Mouse (Mus musculus) B cell, adult 67 days (primary cell): Measurements from ENCODE around the gene Klf11. TPM values are rescaled to one million over a fixed set of nuclear protein-coding genes. Genes with fewer than 3 reads are reported as not detected.

Experiments used
- total RNA-seq, 2 experiments: library from RNA; stranded (reverse); gene quantifications; 4 replicates each; pipeline ENCODE4 v1.2.4; 2023

Klf11 gene
- 10 to 100 TPM; 31.9 to 45.4 TPM for total RNA-seq

GRCm38 (mm10) chr12:24651063-24651557 is at the start of gene Klf11:
Gene Klf11 (plus strand): TSS chr12:24651274.

GRCm38 (mm10) chr12:24681286-24682023 is 30.4 kb downstream of the Klf11 start, which contains the start of gene Cys1:
Gene Cys1 (minus strand): TSS chr12:24681813.

GRCm38 (mm10) chr12:24707954-24708823 is 57.1 kb downstream of the Klf11 start, which contains the start of gene Rrm2:
Gene Rrm2 (plus strand): TSS chr12:24708241.

Other genes starting within 250 kb of the Klf11 start
- 10 to 100 TPM; 33.6 to 47.3 TPM for gene Taf1b, start 152.9 kb upstream of the Klf11 start, total RNA-seq
- 1 to 10 TPM; 1.3 to 1.7 TPM for gene Grhl1, start 79.0 kb upstream of the Klf11 start, total RNA-seq
- not detected for gene Cys1, start 30.5 kb downstream of the Klf11 start, total RNA-seq
- gene Rrm2, start 57.0 kb downstream of the Klf11 start, total RNA-seq: 1 to 10 TPM; 4.8 to 5.4 TPM
- gene Mboat2, start 179.6 kb downstream of the Klf11 start, total RNA-seq: not detected